Comparison of ENCODE assay signal across 8 mouse cellular contexts in the genomic region with DNA sequence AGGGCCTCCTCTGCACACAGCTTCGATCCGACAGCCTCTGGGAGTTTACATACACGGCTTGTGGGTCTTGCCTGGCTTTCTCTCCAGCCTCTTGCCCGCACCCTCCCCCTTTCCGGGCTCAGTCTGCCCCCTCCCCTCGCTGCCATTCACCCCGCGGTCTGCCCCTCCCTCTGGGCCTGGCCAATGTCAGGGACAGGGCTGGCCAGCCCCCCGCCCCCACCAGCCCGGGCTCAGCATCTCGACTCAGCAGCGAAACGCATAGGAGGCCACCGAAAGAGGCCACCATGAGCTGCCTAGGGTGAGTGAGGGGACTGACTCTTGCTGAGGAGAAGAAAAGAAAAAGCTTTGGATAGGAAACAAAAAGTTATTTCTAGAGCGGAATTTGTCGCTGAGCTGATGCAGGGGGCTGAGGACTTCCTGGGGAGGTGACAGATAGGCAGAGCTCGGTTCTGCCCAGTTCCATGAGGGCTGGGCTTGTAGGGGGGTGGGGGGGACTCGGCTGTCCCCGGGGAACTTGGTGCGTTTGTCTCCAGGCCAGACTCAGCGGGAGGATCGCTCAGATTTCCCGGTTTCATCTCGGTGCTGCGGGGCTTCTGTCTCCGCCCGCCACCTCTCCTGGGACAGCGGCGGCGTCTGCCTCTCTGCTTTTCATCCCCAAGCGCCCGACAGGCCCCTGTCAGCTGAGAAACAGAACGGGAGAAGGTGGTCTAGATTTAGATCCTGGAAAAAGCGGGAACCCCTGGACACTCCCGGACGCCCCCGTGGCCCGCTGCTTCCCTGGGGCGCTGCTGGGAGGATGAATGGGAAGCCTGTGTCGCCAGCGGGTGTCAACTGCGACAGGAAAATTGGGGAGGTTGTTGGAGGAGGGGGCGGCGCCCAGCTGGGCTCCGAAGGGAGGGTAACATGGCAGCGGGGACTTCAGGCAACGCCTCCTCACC. TPM values are rescaled to one million over a fixed set of nuclear protein-coding genes. Genes with fewer than 3 reads are reported as not detected.
DNase-seq lines count a peak whose midpoint lies in the region; ATAC-seq and TF ChIP-seq lines count a peak whose summit lies in the region.

No protein-coding gene starts in this region.

- CTCF ChIA-PET in Patski (lab: Charles Lee): interaction anchor here (1.1 to 1.5 kb wide), 3 partner anchors 11 to 53 kb away, joined by 3 to 4 read pairs (median 3); no protein-coding TSS in a partner anchor

- no peak overlapping the region for H3K27ac ChIP-seq in heart, embryonic 15.5 days
- no peak overlapping the region for H3K27ac ChIP-seq in liver, embryonic 11.5 days (ENCODE audit: low read depth, low read length)

- peak overlapping the region; percentile 56 for H3K4me3 ChIP-seq in heart, embryonic 15.5 days
- peak overlapping the region; percentile 48 for H3K4me3 ChIP-seq in liver, embryonic 11.5 days (ENCODE audit: low read depth, low read length)

- H3K27me3 ChIP-seq in Patski: peaks cover 31% of the 10 kb centered on the region
- peaks cover 55% of the 10 kb centered on the region for H3K27me3 ChIP-seq in heart, embryonic 15.5 days
- H3K27me3 ChIP-seq in liver, embryonic 11.5 days (replicated peaks; ENCODE audit: control insufficient read depth, insufficient read depth, low read length): peaks cover 57% of the 10 kb centered on the region

- H3K9me3 ChIP-seq in heart, embryonic 15.5 days (replicated peaks): no peaks in the 10 kb centered on the region
- no peaks in the 10 kb centered on the region for H3K9me3 ChIP-seq in liver, embryonic 11.5 days (ENCODE audit: control insufficient read depth, low read length)

- POLR2A ChIA-PET in Patski (lab: Charles Lee): no interaction called here

- no peak for DNase-seq in frontal cortex, postnatal 36 days (ENCODE audit: low spot score in 2 of 2)
- no peak for DNase-seq in Patski (ENCODE audit: low read depth, low spot score)
- DNase-seq in liver, embryonic 11.5 days (ENCODE audit: low spot score): peak; percentile 63
- DNase-seq in retina, postnatal 1 day: peak; percentile 88
- DNase-seq in c-Kit-positive CD71-positive TER-119-positive erythroid progenitor cells, embryonic 14.5 days (ENCODE audit: low spot score): no peak
- DNase-seq in urinary bladder, adult 2 months (ENCODE audit: low spot score): no peak

- H3K4me1 ChIP-seq in heart, embryonic 15.5 days (replicated peaks): peaks cover 11% of the 10 kb centered on the region
- H3K4me1 ChIP-seq in liver, embryonic 11.5 days (replicated peaks; ENCODE audit: control insufficient read depth, insufficient read depth, low read length): no peaks in the 10 kb centered on the region; the same call in 1 of the 2 replicates

- H3K9ac ChIP-seq in heart, embryonic 15.5 days: peak overlapping the region; percentile 36
- peak overlapping the region; percentile 40 for H3K9ac ChIP-seq in liver, embryonic 11.5 days (ENCODE audit: low read depth, low read length)

- under 1% methylated on average over 47 of the region's 47 CpGs for WGBS in heart, embryonic 15.5 days
- 2% methylated on average over 47 of the region's 47 CpGs for WGBS in liver, embryonic 11.5 days

- ATAC-seq in frontal cortex, adult (ENCODE audit: low TSS enrichment): peak; percentile 51; the same call in 1 of the 2 replicates
- ATAC-seq in Patski: peak; percentile 14
- ATAC-seq in heart, embryonic 15.5 days (replicated peaks; ENCODE audit: insufficient number of reproducible peaks, insufficient read depth, low FRiP score, low read depth): peak; percentile 62
- peak; percentile 53; the same call in 1 of the 2 replicates for ATAC-seq in liver, embryonic 11.5 days (replicated peaks; ENCODE audit: low FRiP score)

- in situ Hi-C loops in Patski (cut with MboI; ENCODE audit: low pct_unique_long_range_greater_than_20kb): no loop called here

- TF ChIP-seq CTCF in Patski (IDR thresholded peaks at IDR 0.05): no peak

- peak overlapping the region; percentile 82 for H3K4me2 ChIP-seq in heart, embryonic 15.5 days
- peak overlapping the region; percentile 73 for H3K4me2 ChIP-seq in liver, embryonic 11.5 days

- H3K36me3 ChIP-seq in heart, embryonic 15.5 days: no peaks in the 10 kb centered on the region
- H3K36me3 ChIP-seq in liver, embryonic 11.5 days (ENCODE audit: control insufficient read depth, insufficient read depth, low read length): no peaks in the 10 kb centered on the region

RNA-seq across cellular contexts. Expression of gene Grid2ip, which starts 6.8 kb away (rescaled TPM):
- 0.03 TPM for polyA plus RNA-seq in Patski (2021)
- 0.06 TPM in 1 of 2 replicates, not detected in the other for polyA plus RNA-seq in heart, embryonic 15.5 days (2015; fragmentation: Nextera tagmentation; extraction: Ambion mirVana)
- 0.12 and 0.31 TPM in 2 replicates for polyA plus RNA-seq in liver, embryonic 11.5 days (2014; fragmentation: Nextera tagmentation; extraction: Ambion mirVana)
- polyA plus RNA-seq in urinary bladder, adult 2 months (2012; rRNA removed): 0.44 and 0.46 TPM in 2 replicates

RNA-seq across cellular contexts. Expression of gene Zdhhc4, which starts 34.9 kb away (rescaled TPM):
- 54.0 TPM for polyA plus RNA-seq in Patski (2021)
- 49.8 and 56.0 TPM in 2 replicates for polyA plus RNA-seq in heart, embryonic 15.5 days (2015; fragmentation: Nextera tagmentation; extraction: Ambion mirVana)
- polyA plus RNA-seq in liver, embryonic 11.5 days (2014; fragmentation: Nextera tagmentation; extraction: Ambion mirVana): 58.8 and 63.3 TPM in 2 replicates
- polyA plus RNA-seq in urinary bladder, adult 2 months (2012; rRNA removed): 55.0 and 65.8 TPM in 2 replicates

RNA-seq across cellular contexts. Expression of gene Kdelr2, which starts 39.7 kb away (rescaled TPM):
- 117 TPM for polyA plus RNA-seq in Patski (2021)
- polyA plus RNA-seq in heart, embryonic 15.5 days (2015; fragmentation: Nextera tagmentation; extraction: Ambion mirVana): 217 and 221 TPM in 2 replicates
- polyA plus RNA-seq in liver, embryonic 11.5 days (2014; fragmentation: Nextera tagmentation; extraction: Ambion mirVana): 233 and 236 TPM in 2 replicates
- polyA plus RNA-seq in urinary bladder, adult 2 months (2012; rRNA removed): 104 and 105 TPM in 2 replicates

RNA-seq across cellular contexts. Expression of gene E130309D02Rik, which starts 48.8 kb away (rescaled TPM):
- 35.1 TPM for polyA plus RNA-seq in Patski (2021)
- 18.7 and 25.7 TPM in 2 replicates for polyA plus RNA-seq in heart, embryonic 15.5 days (2015; fragmentation: Nextera tagmentation; extraction: Ambion mirVana)
- 57.2 and 57.5 TPM in 2 replicates for polyA plus RNA-seq in liver, embryonic 11.5 days (2014; fragmentation: Nextera tagmentation; extraction: Ambion mirVana)
- 8.4 and 10.6 TPM in 2 replicates for polyA plus RNA-seq in urinary bladder, adult 2 months (2012; rRNA removed)

Comparison
In these comparisons a context has a peak if more than half of its experiments do, and no peak if none do; other contexts are left out.
1. DNase-seq: peak in liver, embryonic 11.5 days (single experiment) and retina, postnatal 1 day (single experiment); none in frontal cortex, postnatal 36 days (0 of 2), Patski (single experiment), c-Kit-positive CD71-positive TER-119-positive erythroid progenitor cells, embryonic 14.5 days (single experiment) and urinary bladder, adult 2 months (single experiment).
2. Peak in every context shown above with its lines, with median percentiles within 50 percentile points of each other: ATAC-seq.